Mouse (Mus musculus): Measurements from ENCODE around the gene Olfr1466.

Gene Olfr1466

GRCm38 (mm10) chr19:13338562-13338961 lies at the start of gene Olfr1466:
Gene Olfr1466 (plus strand): TSS chr19:13338862.
- DNase-seq = no peak

DNA sequence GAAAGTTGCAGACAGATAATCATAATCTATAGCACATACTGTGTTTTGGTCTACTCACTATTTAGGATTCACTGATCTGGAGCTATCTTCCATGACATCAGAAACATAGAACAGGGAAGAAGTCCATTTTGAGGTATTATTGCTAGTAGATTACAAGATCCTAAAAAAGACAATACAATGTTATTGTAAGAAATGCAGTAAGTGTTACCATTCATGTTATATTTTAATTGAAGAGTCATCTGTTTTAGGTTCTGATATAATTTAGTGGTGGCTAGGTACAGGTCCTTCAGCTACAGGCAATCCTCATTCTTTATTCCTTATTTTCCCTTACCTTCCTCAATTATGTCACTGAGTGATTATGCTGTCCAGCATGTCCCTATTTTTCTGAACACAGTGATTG lies 23.2 kb upstream of the Olfr1466 start, which contains the start of gene Olfr1465:
Olfr1465 (minus strand) TSS at position 101 of the 400 bp plus-strand sequence.
- no peak for DNase-seq

GRCm38 (mm10) chr19:13361936-13362335 lies 23.3 kb downstream of the Olfr1466 start, which contains the start of gene Olfr1467:
Gene Olfr1467 (plus strand): TSS chr19:13362236.
- DNase-seq = no peak
